Mouse (Mus musculus) erythroblast, embryonic 14.5 days (primary cell): Measurements from ENCODE around the gene Rsrp1. TPM values are rescaled to one million over a fixed set of nuclear protein-coding genes. Genes with fewer than 3 reads are reported as not detected.

Experiments used
- H3K27me3 ChIP-seq: 2 replicates; pipeline ENCODE4 v1.6.1; 2012; ENCODE audit warnings: inconsistent platforms; ENCODE audit not compliant: control insufficient read depth
- H3K36me3 ChIP-seq: 2 replicates; pipeline ENCODE4 v1.6.1; 2012; ENCODE audit warnings: mild to moderate bottlenecking, inconsistent platforms; ENCODE audit not compliant: control insufficient read depth
- H3K4me1 ChIP-seq: 2 replicates; pipeline ENCODE4 v1.6.1; 2012; ENCODE audit warnings: inconsistent platforms; ENCODE audit not compliant: control insufficient read depth
- H3K4me3 ChIP-seq: replicated peaks from 2 replicates; pipeline ENCODE3; 2012; ENCODE audit warnings: moderate library complexity, mild to moderate bottlenecking, inconsistent platforms
- H3K9me3 ChIP-seq: 2 replicates; pipeline ENCODE4 v1.6.1; 2012; ENCODE audit warnings: low read length, inconsistent platforms, mixed read lengths; ENCODE audit not compliant: control insufficient read depth
- GATA1 ChIP-seq: IDR thresholded peaks from 2 replicates; pipeline ENCODE4 v1.6.1; 2012; ENCODE audit warnings: low read length, inconsistent platforms, mixed read lengths
- TAL1 ChIP-seq: IDR thresholded peaks from 3 replicates; pipeline ENCODE4 v1.6.1; 2012; ENCODE audit warnings: low read length, inconsistent platforms, mixed read lengths
- polyA plus RNA-seq: library from polyadenylated mRNA; stranded (reverse); fragments of >175 nt; gene quantifications from 2 replicates; pipeline ENCODE4 v1.2.3, GENCODE M21; 2012

Rsrp1 gene
- polyA plus RNA-seq, 1 experiment = 62.6 TPM

DNA sequence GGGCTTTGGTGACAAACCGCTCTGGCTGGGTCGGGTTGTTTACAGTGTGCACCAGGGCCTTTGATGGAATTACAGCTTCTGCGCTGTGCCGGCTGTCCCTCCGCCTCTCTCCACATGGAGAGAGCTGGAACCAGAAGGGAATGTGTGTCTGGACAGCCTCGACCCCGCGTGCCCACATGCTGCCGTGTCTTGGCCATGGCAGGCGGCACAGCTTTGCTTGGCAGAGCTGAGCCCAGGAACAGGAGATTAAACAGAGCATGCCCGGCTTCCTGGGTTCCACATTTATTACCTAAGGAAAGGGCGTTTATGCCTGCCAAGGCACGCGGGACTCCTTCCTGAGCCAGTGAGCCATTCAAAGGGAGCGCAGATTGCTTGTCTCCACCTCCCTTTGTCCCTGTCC, 31.1 kb downstream of the Rsrp1 start:
- Histone ChIP-seq H3K4me3 (no peak overlapping the region), H3K4me1 (peaks cover 18% of the 10 kb centered on the region), H3K9me3 (peaks cover 5% of the 10 kb centered on the region), H3K36me3 (no peaks in the 10 kb centered on the region), H3K27me3 (peaks cover 46% of the 10 kb centered on the region)
- TF ChIP-seq TAL1 = no peak
- TF ChIP-seq GATA1 = no peak

- Histone ChIP-seq H3K27me3 (peaks cover 51% of the 10 kb centered on the region), H3K4me1 (peaks cover 18% of the 10 kb centered on the region), H3K36me3 (no peaks in the 10 kb centered on the region), H3K9me3 (peaks cover 5% of the 10 kb centered on the region), H3K4me3 (no peak overlapping the region)
- no peak for TF ChIP-seq TAL1
- no peak for TF ChIP-seq GATA1
Observed at GRCm38 (mm10) chr4:134955196-134955595, 31.8 kb downstream of the Rsrp1 start.

GRCm38 (mm10) chr4:134955845-134956244, 32.5 kb downstream of the Rsrp1 start:
- H3K36me3 ChIP-seq = no peaks in the 10 kb centered on the region
- H3K9me3 ChIP-seq = peaks cover 5% of the 10 kb centered on the region
- H3K27me3 ChIP-seq = peaks cover 57% of the 10 kb centered on the region
- no peak overlapping the region for H3K4me3 ChIP-seq
- H3K4me1 ChIP-seq = peaks cover 18% of the 10 kb centered on the region
- TF ChIP-seq GATA1 (no peak), TAL1 (no peak)

DNA sequence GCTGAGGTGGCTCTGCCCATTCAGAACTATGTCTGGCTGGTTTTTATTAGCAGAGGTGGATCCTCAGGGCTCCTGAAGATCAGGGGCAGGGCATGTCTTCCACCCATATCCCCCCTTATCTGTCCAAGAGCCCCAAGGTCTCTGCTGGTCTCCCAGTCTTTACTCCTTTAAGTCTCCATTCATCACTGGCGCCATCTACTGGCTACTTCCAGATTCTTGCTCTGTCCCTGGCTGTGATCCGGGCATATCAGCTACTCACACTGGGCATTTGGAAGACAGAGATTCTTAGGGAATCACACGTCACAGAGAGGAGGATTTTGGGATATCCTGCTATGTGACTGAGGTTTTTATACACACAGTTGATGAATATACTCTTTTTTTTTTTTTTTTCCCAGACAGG, 32.9 kb downstream of the Rsrp1 start:
- no peak overlapping the region for H3K4me3 ChIP-seq
- H3K9me3 ChIP-seq = peaks cover 5% of the 10 kb centered on the region
- H3K27me3 ChIP-seq = peaks cover 62% of the 10 kb centered on the region
- no peaks in the 10 kb centered on the region for H3K36me3 ChIP-seq
- TF ChIP-seq GATA1 (no peak), TAL1 (no peak)
- peaks cover 18% of the 10 kb centered on the region for H3K4me1 ChIP-seq

DNA sequence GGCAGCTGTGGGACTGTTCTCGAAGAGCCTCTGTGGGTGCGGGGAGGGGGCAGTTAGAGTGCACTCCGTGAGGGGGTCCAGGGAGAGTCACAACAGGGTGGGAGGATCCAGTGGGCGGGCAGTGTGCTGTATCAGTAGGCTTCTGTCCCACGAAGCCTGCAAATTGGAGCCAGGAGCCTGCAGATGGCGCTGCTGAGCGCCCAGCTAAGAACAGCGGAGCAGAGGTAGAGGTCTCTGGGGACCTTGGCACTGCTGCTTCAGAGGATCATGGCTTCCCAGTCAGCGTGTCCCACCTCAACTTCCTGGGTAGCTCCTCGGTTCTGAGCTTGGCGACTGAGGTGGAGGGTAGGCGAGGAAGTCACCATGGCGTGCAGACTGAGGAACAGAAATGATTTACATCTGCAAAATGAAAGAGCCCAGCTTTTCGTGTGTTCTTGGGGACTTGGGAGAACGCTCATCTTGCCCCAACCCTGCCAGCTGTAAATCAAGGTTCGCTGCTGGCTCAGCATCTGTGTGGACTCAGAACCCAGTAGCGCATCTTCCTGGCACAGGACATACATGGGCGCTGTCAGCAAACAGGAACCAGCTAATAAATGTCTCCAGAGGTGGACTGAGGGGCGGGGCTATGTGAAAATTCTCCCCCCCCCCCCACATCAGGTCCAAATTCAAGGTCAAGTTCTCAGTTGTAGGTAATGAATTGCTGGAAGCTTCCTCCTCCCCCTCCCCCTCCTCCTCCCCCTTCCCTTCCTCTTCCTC, 39.8 kb downstream of the Rsrp1 start:
- peaks cover 27% of the 10 kb centered on the region for H3K4me1 ChIP-seq
- peak overlapping the region; percentile 58 for H3K4me3 ChIP-seq
- H3K27me3 ChIP-seq = peaks cover 30% of the 10 kb centered on the region
- no peaks in the 10 kb centered on the region for H3K9me3 ChIP-seq
- TF ChIP-seq TAL1 = no peak
- no peak for TF ChIP-seq GATA1
- H3K36me3 ChIP-seq = no peaks in the 10 kb centered on the region

GRCm38 (mm10) chr4:134967887-134968604, 44.7 kb downstream of the Rsrp1 start:
- no peak for TF ChIP-seq TAL1
- no peak for TF ChIP-seq GATA1
- Histone ChIP-seq H3K27me3 (peaks cover 2% of the 10 kb centered on the region), H3K9me3 (peaks cover under 1% of the 10 kb centered on the region; the same call in 1 of the 2 replicates), H3K4me1 (peaks cover 57% of the 10 kb centered on the region), H3K36me3 (no peaks in the 10 kb centered on the region), H3K4me3 (no peak overlapping the region)

DNA sequence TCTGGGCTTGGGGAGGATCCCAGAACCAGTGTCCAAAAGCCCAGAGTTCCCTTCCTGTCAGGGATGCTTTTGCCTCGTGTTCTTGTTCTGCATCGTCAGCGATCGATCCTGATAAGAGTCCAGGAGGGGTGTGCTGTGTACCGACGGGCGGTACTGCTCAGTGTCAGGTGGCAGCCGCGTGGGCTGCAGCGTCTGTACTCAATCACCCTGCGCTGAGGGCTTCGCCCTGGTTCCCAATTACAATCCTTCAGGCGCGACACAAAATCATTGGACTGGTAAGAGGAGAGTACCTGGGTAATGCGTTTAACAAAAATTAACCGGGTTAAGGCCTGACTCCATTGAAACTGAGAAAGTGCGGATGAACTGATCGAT, 45.2 kb downstream of the Rsrp1 start:
- TF ChIP-seq GATA1 (no peak), TAL1 (no peak)
- Histone ChIP-seq H3K4me3 (no peak overlapping the region), H3K4me1 (peaks cover 52% of the 10 kb centered on the region), H3K9me3 (peaks cover 6% of the 10 kb centered on the region), H3K36me3 (no peaks in the 10 kb centered on the region), H3K27me3 (peaks cover 2% of the 10 kb centered on the region)

- peaks cover 2% of the 10 kb centered on the region for H3K27me3 ChIP-seq
Observed at GRCm38 (mm10) chr4:134975261-134975928, 52.0 kb downstream of the Rsrp1 start.

GRCm38 (mm10) chr4:134975929-134976308, 52.5 kb downstream of the Rsrp1 start:
- TF ChIP-seq GATA1 (no peak), TAL1 (no peak)
- peaks cover 43% of the 10 kb centered on the region for H3K4me1 ChIP-seq
- peaks cover 11% of the 10 kb centered on the region for H3K9me3 ChIP-seq
- peaks cover 2% of the 10 kb centered on the region for H3K27me3 ChIP-seq
- peaks cover 3% of the 10 kb centered on the region for H3K36me3 ChIP-seq
- no peak overlapping the region for H3K4me3 ChIP-seq

More at GRCm38 (mm10) chr4:134975261-134975928, 52.0 kb downstream of the Rsrp1 start:
- H3K36me3 ChIP-seq = peaks cover 2% of the 10 kb centered on the region
- H3K4me1 ChIP-seq = peaks cover 41% of the 10 kb centered on the region
- H3K4me3 ChIP-seq = no peak overlapping the region
- no peak for TF ChIP-seq GATA1
- TF ChIP-seq TAL1 = no peak
- peaks cover 11% of the 10 kb centered on the region for H3K9me3 ChIP-seq

Other genes starting within 250 kb of the Rsrp1 start
- 0.06 and 0.07 TPM in 2 replicates for gene Man1c1, start 219.3 kb upstream of the Rsrp1 start, polyA plus RNA-seq
- 3.0 and 3.8 TPM in 2 replicates for gene Ldlrap1, start 155.6 kb upstream of the Rsrp1 start, polyA plus RNA-seq
- gene Maco1, start 70.2 kb upstream of the Rsrp1 start, polyA plus RNA-seq = 1.4 and 1.5 TPM in 2 replicates
- gene Rhd, start 59.1 kb upstream of the Rsrp1 start, polyA plus RNA-seq = 54.9 and 73.6 TPM in 2 replicates
- gene Tmem50a, start 8.6 kb upstream of the Rsrp1 start, polyA plus RNA-seq = 1.0 and 1.2 TPM in 2 replicates
- 10.1 and 17.9 TPM in 2 replicates for gene Syf2, start 7.3 kb downstream of the Rsrp1 start, polyA plus RNA-seq
- gene Runx3, start 197.1 kb downstream of the Rsrp1 start, polyA plus RNA-seq = 0.61 and 0.62 TPM in 2 replicates